Mouse (Mus musculus): ENCODE measurements at regions not wholly inside any gene's neighbourhood (a gene's known extent, or its start where the extent isn't known, plus 50 kb on each side); places are given as distances from the start of the nearest gene placed in this dataset.

DNA sequence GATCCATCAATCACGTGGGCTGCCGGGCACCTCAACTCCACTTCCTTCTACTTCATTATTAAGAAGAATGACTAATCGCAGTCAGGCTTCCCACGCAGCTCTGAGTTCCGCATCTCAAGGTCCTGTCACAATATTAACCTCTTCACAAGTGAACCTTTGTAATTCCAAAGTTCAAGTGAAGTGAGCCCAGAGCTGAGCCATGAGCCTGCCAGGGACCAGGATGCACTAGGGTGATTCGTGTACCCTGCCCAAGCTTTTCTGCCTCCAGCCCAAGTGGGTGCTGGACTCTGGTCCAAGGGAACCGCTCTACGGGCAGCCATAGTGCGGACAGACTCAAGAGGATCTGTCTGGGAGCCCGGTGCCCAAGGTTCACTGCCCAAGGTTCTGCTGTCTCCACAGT, 463.4 kb downstream of the Ajap1 start:
- Histone ChIP-seq H3K27ac (ENCODE audit: control insufficient read depth, low read depth, low read length) (no peak overlapping the region), H3K4me3 (ENCODE audit: control insufficient read depth in 1 of 2, insufficient read depth in 1 of 2, low read depth in 2 of 2, low read length in 2 of 2) (no peak overlapping the region), H3K4me1 (ENCODE audit: control insufficient read depth in 1 of 2, insufficient read depth in 2 of 2, low read length in 2 of 2) (no peaks in the 10 kb centered on the region), H3K9ac (ENCODE audit: control insufficient read depth, low read depth, low read length, poor library complexity, severe bottlenecking) (no peak overlapping the region), H3K36me3 (ENCODE audit: control insufficient read depth in 1 of 2, insufficient read depth in 2 of 2, low read length in 2 of 2) (no peaks in the 10 kb centered on the region), H3K79me2 (ENCODE audit: control insufficient read depth, insufficient read depth, low read length, poor library complexity) (no peaks in the 10 kb centered on the region), H3K9me3 (replicated peaks; ENCODE audit: insufficient read depth, low read length) (no peaks in the 10 kb centered on the region), H3K27me3 (ENCODE audit: control insufficient read depth in 1 of 2, insufficient read depth in 2 of 2, low read length in 2 of 2) (no peaks in the 10 kb centered on the region)
- DNase-seq (ENCODE audit: low read depth, low spot score), result no peak
- TF ChIP-seq NRF1 (IDR thresholded peaks at IDR 0.05; ENCODE audit: insufficient read depth, low read depth, low read length, poor library complexity, severe bottlenecking) (no peak), SIN3A (IDR thresholded peaks at IDR 0.05; ENCODE audit: low read length) (no peak)

DNA sequence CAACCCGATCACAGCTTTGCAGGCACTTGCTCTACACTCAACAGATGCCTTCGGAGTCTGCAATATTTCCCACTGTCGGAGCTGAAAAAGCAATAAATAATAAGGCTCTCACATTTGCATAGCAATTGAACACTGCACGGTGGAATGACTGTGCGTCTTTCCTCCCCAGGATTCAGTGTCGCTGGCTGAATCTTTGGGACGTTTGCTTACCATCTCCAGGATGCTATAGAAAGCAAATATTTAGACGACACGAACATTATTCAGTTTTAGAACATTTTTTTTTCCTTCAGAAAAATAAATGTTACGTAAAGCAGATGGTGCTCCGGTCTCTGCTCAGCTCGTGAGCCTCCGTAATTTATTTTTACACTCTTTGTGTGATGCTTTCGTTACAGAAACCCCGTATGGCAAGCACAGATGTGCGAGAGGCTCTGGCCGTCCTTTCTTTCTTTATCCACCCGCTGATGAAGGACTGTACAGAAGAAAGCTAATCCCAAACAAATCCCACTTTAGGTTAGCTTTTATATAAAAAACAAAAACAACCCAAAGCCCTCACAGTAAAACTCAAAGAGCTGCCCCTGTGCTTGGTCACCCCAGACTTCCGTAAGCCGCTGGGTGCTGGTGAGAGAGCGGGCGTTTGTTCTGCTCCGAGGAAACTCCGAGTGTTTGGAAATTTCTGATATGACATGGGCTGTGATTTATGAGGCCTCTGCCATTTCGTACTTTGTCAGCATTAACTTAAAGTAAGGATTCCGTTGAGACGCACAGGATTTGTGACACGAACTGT, 464.3 kb downstream of the Ajap1 start:
- no peaks in the 10 kb centered on the region for H3K36me3 ChIP-seq (ENCODE audit: control insufficient read depth in 1 of 2, insufficient read depth in 2 of 2, low read length in 2 of 2)
- no peaks in the 10 kb centered on the region for H3K27me3 ChIP-seq (ENCODE audit: control insufficient read depth in 1 of 2, insufficient read depth in 2 of 2, low read length in 2 of 2)
- TF ChIP-seq POLR2AphosphoS5 (IDR thresholded peaks at IDR 0.05; ENCODE audit: borderline replicate concordance, low read depth, low read length) (no peak), USF1 (IDR thresholded peaks at IDR 0.05; ENCODE audit: low read depth, low read length) (no peak), ZC3H11A (IDR thresholded peaks at IDR 0.05; ENCODE audit: low read depth, low read length) (no peak), ZKSCAN1 (IDR thresholded peaks at IDR 0.05; ENCODE audit: low read depth, low read length) (no peak), RAD21 (IDR thresholded peaks at IDR 0.05; ENCODE audit: low read depth, low read length) (no peak), SMC3 (IDR thresholded peaks at IDR 0.05; ENCODE audit: low read depth, low read length) (no peak), SIN3A (IDR thresholded peaks at IDR 0.05; ENCODE audit: low read length) (no peak), BHLHE40 (IDR thresholded peaks at IDR 0.05; ENCODE audit: borderline replicate concordance, low read depth, low read length) (no peak), CHD1 (IDR thresholded peaks at IDR 0.05; ENCODE audit: low read depth, low read length) (no peak), TAL1 (IDR thresholded peaks at IDR 0.05; ENCODE audit: low read length) (no peak), MAFK (IDR thresholded peaks at IDR 0.05; ENCODE audit: borderline replicate concordance, low read depth, low read length) (no peak), NRF1 (IDR thresholded peaks at IDR 0.05; ENCODE audit: insufficient read depth, low read depth, low read length, poor library complexity, severe bottlenecking) (no peak), POLR2AphosphoS2 (IDR thresholded peaks at IDR 0.05; ENCODE audit: low read length) (no peak), HCFC1 (IDR thresholded peaks at IDR 0.05; ENCODE audit: low read depth, low read length) (no peak)
- H3K9me3 ChIP-seq (replicated peaks; ENCODE audit: insufficient read depth, low read length), result no peaks in the 10 kb centered on the region
- H3K4me3 ChIP-seq (ENCODE audit: control insufficient read depth in 1 of 2, insufficient read depth in 1 of 2, low read depth in 2 of 2, low read length in 2 of 2), result no peak overlapping the region
- no peak overlapping the region for H3K27ac ChIP-seq (ENCODE audit: control insufficient read depth, low read depth, low read length)
- no peak for DNase-seq (ENCODE audit: low read depth, low spot score)
- H3K4me1 ChIP-seq (ENCODE audit: control insufficient read depth in 1 of 2, insufficient read depth in 2 of 2, low read length in 2 of 2), result no peaks in the 10 kb centered on the region
- H3K9ac ChIP-seq (ENCODE audit: control insufficient read depth, low read depth, low read length, poor library complexity, severe bottlenecking), result no peak overlapping the region
- H3K79me2 ChIP-seq (ENCODE audit: control insufficient read depth, insufficient read depth, low read length, poor library complexity), result no peaks in the 10 kb centered on the region
